9 mouse cellular contexts compared by ENCODE assay signal in genomic region chr3:52196936-52197246, GRCm38 (mm10).
DNase-seq lines count a peak whose midpoint lies in the region; ATAC-seq and TF ChIP-seq lines count a peak whose summit lies in the region.
"Had no signal": no experiment of that assay in that cellular context is flagged by ENCODE, and none has a peak within 500 bp of the region (broad histone marks: within the 10 kb centered on the region; RNA-seq: fewer than 3 reads in every experiment).

No protein-coding gene starts in this region.

- no peak overlapping the region for H3K4me3 ChIP-seq in heart, embryonic 14.5 days (ENCODE audit: control insufficient read depth in 1 of 2, insufficient read depth in 1 of 2, low read depth in 1 of 2, low read length in 2 of 2)
- H3K4me3 ChIP-seq in MEL (ENCODE audit: control insufficient read depth in 1 of 2, insufficient read depth in 1 of 2, low read depth in 2 of 2, low read length in 2 of 2): no peak overlapping the region
- no peak overlapping the region for H3K4me3 ChIP-seq in forebrain, embryonic 15.5 days
- H3K4me3 ChIP-seq in midbrain, embryonic 12.5 days: 0 out of 2 replicates have a peak overlapping the region, but pooled peaks have one; percentile 39
- H3K4me3 ChIP-seq in liver, embryonic 11.5 days (ENCODE audit: low read depth, low read length): no peak overlapping the region

- H3K27me3 ChIP-seq in heart, embryonic 14.5 days (ENCODE audit: control insufficient read depth, insufficient read depth, low read length): no peaks in the 10 kb centered on the region
- H3K27me3 ChIP-seq in MEL (ENCODE audit: control insufficient read depth in 1 of 2, insufficient read depth in 2 of 2, low read length in 2 of 2): peaks cover 0 to 1% of the 10 kb centered on the region in 2 experiments; a peak in 1 of 4 replicates
- no peaks in the 10 kb centered on the region for H3K27me3 ChIP-seq in forebrain, embryonic 15.5 days
- no peaks in the 10 kb centered on the region for H3K27me3 ChIP-seq in midbrain, embryonic 12.5 days
- peaks cover 11% of the 10 kb centered on the region; the same call in 1 of the 2 replicates for H3K27me3 ChIP-seq in liver, embryonic 11.5 days (replicated peaks; ENCODE audit: control insufficient read depth, insufficient read depth, low read length)

- peak overlapping the region; percentile 90 for H3K4me2 ChIP-seq in heart, embryonic 14.5 days (ENCODE audit: low read length)
- H3K4me2 ChIP-seq in forebrain, embryonic 15.5 days (replicated peaks): peak overlapping the region; percentile 65; the same call in 1 of the 2 replicates
- H3K4me2 ChIP-seq in midbrain, embryonic 12.5 days (replicated peaks): peak overlapping the region; percentile 58
- H3K4me2 ChIP-seq in liver, embryonic 11.5 days: no peak overlapping the region; the same call in 1 of the 2 replicates

- H3K9me3 ChIP-seq in heart, embryonic 14.5 days (ENCODE audit: control insufficient read depth, low read length): no peaks in the 10 kb centered on the region
- no peaks in the 10 kb centered on the region for H3K9me3 ChIP-seq in MEL (replicated peaks; ENCODE audit: insufficient read depth, low read length)
- no peaks in the 10 kb centered on the region for H3K9me3 ChIP-seq in forebrain, embryonic 15.5 days
- no peaks in the 10 kb centered on the region for H3K9me3 ChIP-seq in midbrain, embryonic 12.5 days
- H3K9me3 ChIP-seq in liver, embryonic 11.5 days (ENCODE audit: control insufficient read depth, low read length): no peaks in the 10 kb centered on the region

- H3K27ac ChIP-seq in heart, embryonic 14.5 days (replicated peaks in 1 of 2; ENCODE audit: control insufficient read depth in 1 of 2, insufficient read depth in 1 of 2, low read depth in 2 of 2, low read length in 2 of 2): peak overlapping the region in 1 of 2 experiments; percentile 19; a peak in 2 of 4 replicates
- no peak overlapping the region for H3K27ac ChIP-seq in MEL (ENCODE audit: control insufficient read depth, low read depth, low read length)
- peak overlapping the region; percentile 85 for H3K27ac ChIP-seq in forebrain, embryonic 15.5 days (replicated peaks)
- peak overlapping the region; percentile 70 for H3K27ac ChIP-seq in midbrain, embryonic 12.5 days (replicated peaks)
- H3K27ac ChIP-seq in liver, embryonic 11.5 days (ENCODE audit: low read depth, low read length): no peak overlapping the region

- no peak for DNase-seq in heart, postnatal 14 days
- peak; percentile 15 for DNase-seq in MEL (ENCODE audit: low read depth, low spot score)
- DNase-seq in liver, embryonic 11.5 days (ENCODE audit: low spot score): no peak
- DNase-seq in adrenal gland, adult 8-10 months: no peak
- DNase-seq in left cerebral cortex, postnatal 25 days (ENCODE audit: low spot score in 2 of 2): no peak

- TF ChIP-seq RAD21 in MEL (IDR thresholded peaks at IDR 0.05; ENCODE audit: low read depth, low read length): no peak

- no peaks in the 10 kb centered on the region for H3K36me3 ChIP-seq in heart, embryonic 14.5 days (ENCODE audit: control insufficient read depth, insufficient read depth, low read length)
- peaks cover 0 to 17% of the 10 kb centered on the region in 2 experiments; a peak in 2 of 4 replicates for H3K36me3 ChIP-seq in MEL (ENCODE audit: control insufficient read depth in 1 of 2, insufficient read depth in 2 of 2, low read length in 2 of 2)
- no peaks in the 10 kb centered on the region for H3K36me3 ChIP-seq in forebrain, embryonic 15.5 days
- no peaks in the 10 kb centered on the region for H3K36me3 ChIP-seq in midbrain, embryonic 12.5 days
- H3K36me3 ChIP-seq in liver, embryonic 11.5 days (ENCODE audit: control insufficient read depth, insufficient read depth, low read length): no peaks in the 10 kb centered on the region

- H3K4me1 ChIP-seq in heart, embryonic 14.5 days (ENCODE audit: control insufficient read depth in 2 of 2, insufficient read depth in 2 of 2, low read length in 2 of 2): peaks cover 10 to 25% of the 10 kb centered on the region in 2 experiments
- H3K4me1 ChIP-seq in MEL (ENCODE audit: control insufficient read depth in 1 of 2, insufficient read depth in 2 of 2, low read length in 2 of 2): peaks cover 6 to 25% of the 10 kb centered on the region in 2 experiments; a peak in 3 of 4 replicates
- H3K4me1 ChIP-seq in forebrain, embryonic 15.5 days: peaks cover 15% of the 10 kb centered on the region
- H3K4me1 ChIP-seq in midbrain, embryonic 12.5 days: peaks cover 11% of the 10 kb centered on the region
- peaks cover 13% of the 10 kb centered on the region; the same call in 1 of the 2 replicates for H3K4me1 ChIP-seq in liver, embryonic 11.5 days (replicated peaks; ENCODE audit: control insufficient read depth, insufficient read depth, low read length)

- 67% methylated on average over 2 of the region's 2 CpGs for WGBS in heart, embryonic 14.5 days
- WGBS in forebrain, embryonic 15.5 days: 58% methylated on average over 2 of the region's 2 CpGs
- WGBS in midbrain, embryonic 12.5 days: 65% methylated on average over 2 of the region's 2 CpGs
- 64% methylated on average over 2 of the region's 2 CpGs for WGBS in liver, embryonic 11.5 days

- H3K79me2 ChIP-seq in MEL (ENCODE audit: control insufficient read depth, insufficient read depth, low read length, poor library complexity): no peaks in the 10 kb centered on the region

- no peak for TF ChIP-seq EP300 in MEL (IDR thresholded peaks at IDR 0.05; ENCODE audit: low read depth in 1 of 2, low read length in 2 of 2)

- TF ChIP-seq POLR2A in MEL (IDR thresholded peaks at IDR 0.05; ENCODE audit: control insufficient read depth in 1 of 2, insufficient read depth in 1 of 2, low read depth in 1 of 2, low read length in 2 of 2, poor library complexity in 1 of 2): no peak

- TF ChIP-seq CTCF in MEL (IDR thresholded peaks at IDR 0.05 in 2 of 3, conservative IDR thresholded peaks at IDR 0.05 in 1 of 3; ENCODE audit: control insufficient read depth in 1 of 3, insufficient read depth in 1 of 3, low read depth in 2 of 3, low read length in 3 of 3, poor library complexity in 1 of 3, severe bottlenecking in 1 of 3): no peak

- ATAC-seq in heart, embryonic 14.5 days (ENCODE audit: insufficient number of reproducible peaks, insufficient read depth, low FRiP score, low read depth): no peak
- ATAC-seq in forebrain, embryonic 15.5 days (replicated peaks): no peak; the same call in 1 of the 2 replicates
- ATAC-seq in midbrain, embryonic 12.5 days (ENCODE audit: low FRiP score, low read depth): no peak
- ATAC-seq in liver, embryonic 11.5 days (replicated peaks; ENCODE audit: low FRiP score): no peak
- ATAC-seq: activated CD4-positive, CD25-positive, alpha-beta regulatory T cell, adult 4 months had no signal

- intact Hi-C loops in heart, postnatal 14 days (cut with DNase I): loop anchor here (1.0 to 10.0 kb wide), 4 partner anchors 93 to 496 kb away; no protein-coding TSS in a partner anchor
- intact Hi-C loops in left cerebral cortex, postnatal 25 days (cut with DNase I): loop anchor here (1.0 to 5.0 kb wide), 5 partner anchors 95 to 496 kb away; no protein-coding TSS in a partner anchor

- H3K9ac ChIP-seq in heart, embryonic 14.5 days (ENCODE audit: low read length): no peak overlapping the region
- no peak overlapping the region for H3K9ac ChIP-seq in MEL (ENCODE audit: control insufficient read depth, low read depth, low read length, poor library complexity, severe bottlenecking)
- peak overlapping the region; percentile 19; the same call in 1 of the 2 replicates for H3K9ac ChIP-seq in forebrain, embryonic 15.5 days (replicated peaks)
- H3K9ac ChIP-seq in midbrain, embryonic 12.5 days (replicated peaks): 0 out of 2 replicates have a peak overlapping the region, but pooled peaks have one; percentile 0
- H3K9ac ChIP-seq in liver, embryonic 11.5 days (ENCODE audit: low read depth, low read length): no peak overlapping the region

TF ChIP-seq in MEL, 35 proteins besides CTCF, POLR2A, EP300 and RAD21:
- no peak for TF ChIP-seq MAFK (IDR thresholded peaks at IDR 0.05; ENCODE audit: borderline replicate concordance, low read depth, low read length)
- no peak for TF ChIP-seq MXI1 (IDR thresholded peaks at IDR 0.05; ENCODE audit: low read depth, low read length)
- no peak for TF ChIP-seq MAX (IDR thresholded peaks at IDR 0.05; ENCODE audit: low read length)
- TF ChIP-seq MEF2A (IDR thresholded peaks at IDR 0.05; ENCODE audit: extremely low read depth, insufficient replicate concordance, low read depth, low read length, poor library complexity, severe bottlenecking): no peak
TF ChIP-seq in MEL: peak in this region for 0.

Comparison
In these comparisons a context has a peak if more than half of its experiments do, and no peak if none do; other contexts are left out.
1. H3K27ac ChIP-seq: peak in forebrain, embryonic 15.5 days (single experiment) and midbrain, embryonic 12.5 days (single experiment); none in MEL (single experiment) and liver, embryonic 11.5 days (single experiment).
2. H3K9ac ChIP-seq: peak in forebrain, embryonic 15.5 days (single experiment) and midbrain, embryonic 12.5 days (single experiment); none in heart, embryonic 14.5 days (single experiment), MEL (single experiment) and liver, embryonic 11.5 days (single experiment).